Comparison of ENCODE assay signal across 22 mouse cellular contexts in the genomic region with DNA sequence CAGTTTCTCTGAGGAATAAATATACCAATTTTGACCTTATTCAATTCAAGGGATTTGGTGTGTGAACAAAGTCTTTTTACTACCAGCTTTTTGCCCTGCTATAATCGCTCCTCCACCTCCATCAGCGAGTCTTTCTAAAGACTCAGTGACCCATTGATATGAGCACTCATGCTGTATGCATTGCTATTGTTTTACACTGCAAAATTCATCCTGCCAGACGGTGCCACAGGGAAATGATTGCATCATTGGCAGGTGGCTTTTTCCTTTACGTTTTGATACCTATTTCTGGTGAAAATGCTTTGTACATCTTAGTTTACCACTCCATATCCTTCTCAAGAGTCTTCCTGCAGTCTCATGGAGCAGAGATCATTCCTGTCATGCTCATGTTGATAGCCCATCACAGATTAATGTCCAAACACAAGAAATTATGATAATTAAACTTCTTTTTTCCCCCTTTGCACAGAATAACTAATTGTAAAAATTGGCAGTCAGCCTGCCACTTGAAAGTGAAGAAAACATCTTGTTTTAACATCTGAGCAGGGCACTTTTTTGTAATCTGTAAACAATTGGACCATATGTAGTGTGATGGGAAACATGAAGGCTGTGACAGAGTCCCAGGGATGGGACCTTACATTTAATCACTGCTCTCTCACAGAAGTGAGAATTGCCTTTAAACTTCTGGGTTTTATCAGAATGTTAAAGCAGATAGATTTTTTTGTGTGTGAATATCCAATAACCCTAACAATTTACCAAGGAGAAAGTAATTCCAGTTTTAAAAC.
"Had no signal": no experiment of that assay in that cellular context is flagged by ENCODE, and none has a peak within 500 bp of the region (broad histone marks: within the 10 kb centered on the region; RNA-seq: fewer than 3 reads in every experiment).

No protein-coding gene starts in this region.

- H3K4me1 ChIP-seq: limb, embryonic 12.5 days; limb, embryonic 15.5 days; lung, embryonic 15.5 days; midbrain, embryonic 15.5 days; neural tube, embryonic 12.5 days; neural tube, embryonic 15.5 days had no signal

- H3K36me3 ChIP-seq: limb, embryonic 12.5 days; limb, embryonic 15.5 days; lung, embryonic 15.5 days; midbrain, embryonic 15.5 days; neural tube, embryonic 12.5 days; neural tube, embryonic 15.5 days had no signal

- H3K9me3 ChIP-seq: limb, embryonic 12.5 days; limb, embryonic 15.5 days; lung, embryonic 15.5 days; midbrain, embryonic 15.5 days; neural tube, embryonic 12.5 days; neural tube, embryonic 15.5 days had no signal

- ATAC-seq: liver, postnatal 0 days; midbrain, embryonic 15.5 days had no signal

- H3K4me2 ChIP-seq: limb, embryonic 12.5 days; limb, embryonic 15.5 days; liver, embryonic 11.5 days; lung, embryonic 15.5 days; midbrain, embryonic 11.5 days; midbrain, embryonic 15.5 days; neural tube, embryonic 12.5 days; neural tube, embryonic 15.5 days had no signal

- H3K9ac ChIP-seq: limb, embryonic 12.5 days; limb, embryonic 15.5 days; liver, embryonic 14.5 days; liver, postnatal 0 days; lung, embryonic 15.5 days; midbrain, embryonic 15.5 days; neural tube, embryonic 12.5 days; neural tube, embryonic 15.5 days had no signal

- H3K27ac ChIP-seq: left cerebral cortex, adult 2 months; limb, embryonic 12.5 days; limb, embryonic 15.5 days; liver, embryonic 14.5 days; lung, embryonic 15.5 days; midbrain, embryonic 15.5 days; neural tube, embryonic 12.5 days; neural tube, embryonic 15.5 days had no signal

- H3K4me3 ChIP-seq: left cerebral cortex, adult 2 months; limb, embryonic 12.5 days; limb, embryonic 15.5 days; lung, embryonic 15.5 days; midbrain, embryonic 15.5 days; neural tube, embryonic 12.5 days; neural tube, embryonic 15.5 days had no signal

- H3K27me3 ChIP-seq: limb, embryonic 12.5 days; limb, embryonic 15.5 days; lung, embryonic 15.5 days; midbrain, embryonic 15.5 days; neural tube, embryonic 12.5 days; neural tube, embryonic 15.5 days had no signal

- DNase-seq: kidney, adult 18-20 months; kidney, adult 9 months; kidney, postnatal 10 days; kidney, postnatal 36 days; layer of hippocampus, postnatal 36 days; left cerebral cortex, postnatal 4 days; liver, postnatal 0 days; lung, postnatal 14 days; lung, postnatal 4 days; thymus, adult 2 months; thymus, postnatal 14 days; thymus, postnatal 4 days had no signal
